Mouse (Mus musculus): ENCODE measurements around the gene Hist1h3c.

GRCm38 (mm10) chr13:23729192-23729525, 16.2 kb downstream of the Hist1h3c start:
- TF ChIP-seq GATA1 (IDR thresholded peaks at IDR 0.05; ENCODE audit: borderline replicate concordance, low read length) (no peak), FLI1 (IDR thresholded peaks at IDR 0.05; ENCODE audit: low read length) (no peak)
